Mouse (Mus musculus) liver, embryonic 14.5 days (tissue): Measurements from ENCODE around the gene Mid1ip1.

Source experiments
- CTCF ChIP-seq: IDR thresholded peaks from 2 replicates; pipeline ENCODE4 v1.5.1; 2016; ENCODE audit warnings: antibody characterized with exemption, low read depth, control low read depth
- EP300 ChIP-seq: IDR thresholded peaks from 2 replicates; pipeline ENCODE4 v1.6.1; 2016; ENCODE audit warnings: antibody characterized with exemption, low read depth

- TF ChIP-seq CTCF = no peak
- TF ChIP-seq EP300 = no peak
These were observed at the start of gene Mid1ip1 for GRCm38 (mm10) chrX:10714696-10715140.
